Mouse (Mus musculus) liver, adult 2 months (tissue): Measurements from ENCODE around the gene Il18rap. TPM values are rescaled to one million over a fixed set of nuclear protein-coding genes. Genes with fewer than 3 reads are reported as not detected.
"Not testable (repeated sequence)": the region's sequence is repeated elsewhere in the genome, so short reads cannot be mapped to it uniquely, and the experiment has no call there.

ENCODE experiments used
- DNase-seq: peaks from one replicate; pipeline ENCODE4 v3.0.0-alpha.2; 2011; ENCODE audit warnings: low read depth, low spot score; ENCODE audit errors: extremely low read depth
- H3K27ac ChIP-seq: fragments of 200-500 bp; replicated peaks from 2 replicates; pipeline ENCODE4 v1.5.1; 2012; ENCODE audit warnings: low read depth, mild to moderate bottlenecking, control low read depth, inconsistent platforms, low read length; ENCODE audit not compliant: insufficient read depth
- H3K27me3 ChIP-seq: fragments of 200-500 bp; 2 replicates; pipeline ENCODE4 v1.6.1; 2012; ENCODE audit warnings: mild to moderate bottlenecking, moderate library complexity, low read length, inconsistent platforms; ENCODE audit not compliant: control insufficient read depth, insufficient read depth
- H3K36me3 ChIP-seq: fragments of 200-500 bp; 2 replicates; pipeline ENCODE4 v1.6.1; 2012; ENCODE audit warnings: low read length, inconsistent platforms; ENCODE audit not compliant: control insufficient read depth, insufficient read depth
- H3K4me1 ChIP-seq: fragments of 200-500 bp; 2 replicates; pipeline ENCODE4 v1.6.1; 2011; ENCODE audit warnings: low read length; ENCODE audit not compliant: control insufficient read depth, insufficient read depth
- H3K4me3 ChIP-seq: fragments of 200-500 bp; 2 replicates; pipeline ENCODE4 v1.5.1; 2011; ENCODE audit warnings: low read depth, mild to moderate bottlenecking, control low read depth, low read length, moderate library complexity; ENCODE audit not compliant: insufficient read depth
- H3K79me2 ChIP-seq: fragments of 200-500 bp; 2 replicates; pipeline ENCODE4 v1.6.1; 2012; ENCODE audit warnings: inconsistent platforms, mild to moderate bottlenecking, low read length, moderate library complexity; ENCODE audit not compliant: control insufficient read depth, insufficient read depth
- H3K9ac ChIP-seq: fragments of 200-500 bp; 2 replicates; pipeline ENCODE4 v1.6.1; 2012; ENCODE audit warnings: low read depth, mild to moderate bottlenecking, control low read depth, inconsistent platforms, low read length
- CTCF ChIP-seq: fragments of 200-500 bp; IDR thresholded peaks from 2 replicates; pipeline ENCODE4 v1.5.1; 2011; ENCODE audit warnings: low read depth, low read length, control low read depth
- POLR2A ChIP-seq: fragments of 200-500 bp; IDR thresholded peaks from 2 replicates; pipeline ENCODE4 v1.6.1; 2011; ENCODE audit warnings: low read length, control low read depth; ENCODE audit not compliant: insufficient read depth; ENCODE audit errors: extremely low read depth
- WGBS: fragments of 180-500 bp; shearing (Covaris S2); methylation state at CpG from one replicate; pipeline ENCODE4 v1.1.7; 2018; 5-methylcytosine and 5-hydroxymethylcytosine counted together
- polyA plus RNA-seq: library from polyadenylated mRNA; depleted of rRNA; stranded (reverse); fragments of >200 nt; gene quantifications from 2 replicates; pipeline ENCODE4 v1.2.3, GENCODE M21; 2012; rRNA removed
- total RNA-seq: library from RNA; depleted of rRNA; stranded (reverse); fragments of >200 nt; gene quantifications from 2 replicates; pipeline ENCODE4 v1.2.3, GENCODE M21; 2014; rRNA removed

Gene Il18rap
- total and polyA plus RNA-seq, 2 experiments: 0.05 to 0.09 TPM

DNA sequence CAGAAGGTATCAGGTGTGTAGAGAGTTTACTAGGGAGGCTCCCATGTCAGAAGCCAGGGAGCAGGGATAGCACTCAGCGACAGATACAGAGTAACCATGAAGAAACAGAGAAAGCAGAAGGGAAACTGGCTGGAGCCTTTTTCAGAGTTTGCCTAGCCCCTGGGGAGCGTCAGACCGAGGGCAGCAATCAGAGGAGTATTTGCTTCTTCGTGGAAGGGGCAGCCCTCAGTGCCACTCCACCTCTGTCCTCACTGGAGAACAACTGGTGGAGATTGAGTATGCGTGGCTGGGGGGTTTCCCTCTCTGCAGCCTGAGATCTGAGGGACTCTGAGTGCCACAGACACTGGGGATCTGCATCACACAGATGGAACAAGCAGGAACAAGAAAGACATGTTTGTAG, 82.7 kb downstream of the Il18rap start:
- Histone ChIP-seq H3K9ac (no peak overlapping the region), H3K27me3 (no peaks in the 10 kb centered on the region), H3K4me3 (no peak overlapping the region), H3K36me3 (no peaks in the 10 kb centered on the region), H3K27ac (no peak overlapping the region), H3K4me1 (no peaks in the 10 kb centered on the region), H3K79me2 (no peaks in the 10 kb centered on the region)
- WGBS: 44% methylated on average over 5 of the region's 5 CpGs
- no peak for DNase-seq
- TF ChIP-seq POLR2A: no peak
- TF ChIP-seq CTCF: no peak

DNA sequence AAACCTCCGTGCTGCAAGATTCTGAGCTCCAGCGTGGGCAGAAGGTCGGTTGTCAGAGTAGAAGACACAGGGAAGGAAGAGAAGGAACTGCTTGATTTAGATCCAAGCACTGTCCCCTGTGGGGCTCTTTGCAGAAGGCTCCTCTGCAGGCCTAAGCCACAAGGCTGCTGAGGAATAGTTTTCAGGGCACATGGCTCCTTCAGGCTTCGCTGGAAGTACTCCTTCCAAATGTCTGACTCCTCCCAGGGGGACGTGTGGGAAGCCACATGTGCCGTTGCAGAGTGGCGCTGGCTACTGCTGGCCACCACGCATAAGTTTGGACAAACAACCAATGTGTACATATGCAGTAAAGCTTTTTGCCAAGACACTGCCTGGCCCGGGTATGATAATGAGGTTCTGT, 84.5 kb downstream of the Il18rap start:
- not testable (repeated sequence) for H3K36me3 ChIP-seq, H3K9ac ChIP-seq, H3K4me1 ChIP-seq, DNase-seq, H3K4me3 ChIP-seq, H3K27me3 ChIP-seq, H3K27ac ChIP-seq, H3K79me2 ChIP-seq
- WGBS: 82% methylated on average over 9 of the region's 9 CpGs

DNA sequence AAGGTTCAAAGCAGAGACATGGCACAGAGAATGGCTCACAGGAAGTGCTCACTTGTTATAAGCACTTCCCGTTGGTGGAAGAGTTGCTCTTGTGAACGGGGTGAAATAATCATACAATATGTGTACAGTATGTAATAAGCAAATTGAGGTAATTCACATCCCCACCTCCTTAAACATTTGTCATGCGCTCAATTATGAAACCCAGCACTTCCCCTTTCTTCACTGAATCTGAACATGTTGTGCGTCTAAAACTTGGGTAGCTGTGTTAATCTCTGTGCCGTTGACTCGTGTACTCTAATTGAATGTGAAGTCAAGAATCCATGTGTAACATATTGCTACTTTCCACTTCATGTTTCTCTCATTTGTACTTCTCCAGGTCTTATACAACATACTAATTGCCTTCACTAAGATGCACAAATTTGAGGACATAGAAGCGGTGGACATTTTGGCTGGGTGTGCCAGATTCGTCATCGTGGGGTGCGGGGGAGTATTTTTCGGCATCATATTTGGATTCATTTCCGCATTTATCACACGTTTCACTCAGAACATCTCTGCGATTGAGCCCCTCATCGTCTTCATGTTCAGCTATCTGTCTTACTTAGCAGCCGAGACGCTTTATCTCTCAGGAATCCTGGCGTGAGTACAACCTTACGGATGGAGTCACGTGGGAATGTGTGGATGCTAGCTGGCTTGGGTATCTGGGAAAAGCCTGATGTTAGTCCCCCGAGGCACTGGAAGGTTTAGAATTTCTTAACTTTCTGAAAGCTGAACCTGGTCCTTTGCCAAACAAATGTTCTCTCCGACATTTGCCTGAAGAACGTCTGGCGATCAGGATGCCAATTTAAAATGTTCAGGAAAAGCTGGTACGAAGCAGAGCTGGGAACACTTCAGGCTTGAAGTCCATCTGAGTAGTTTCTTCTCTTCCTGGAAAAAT, 85.5 kb downstream of the Il18rap start:
- H3K36me3 ChIP-seq: no peaks in the 10 kb centered on the region
- H3K27ac ChIP-seq: no peak overlapping the region
- WGBS: 85% methylated on average over 25 of the region's 25 CpGs
- no peak overlapping the region for H3K9ac ChIP-seq
- H3K79me2 ChIP-seq: no peaks in the 10 kb centered on the region
- no peaks in the 10 kb centered on the region for H3K4me1 ChIP-seq
- H3K27me3 ChIP-seq: no peaks in the 10 kb centered on the region
- TF ChIP-seq POLR2A (no peak), CTCF (no peak)
- no peak for DNase-seq
- H3K4me3 ChIP-seq: no peak overlapping the region

Other genes with a start within 250 kb of the Il18rap start
- 0.37 and 0.40 TPM in 2 replicates for gene Il1rl2, start 190.8 kb upstream of the Il18rap start, total RNA-seq
- gene Il1rl2, start 190.8 kb upstream of the Il18rap start, polyA plus RNA-seq: 0.05 and 0.06 TPM in 2 replicates
- gene Il1rl1, start 85.8 kb upstream of the Il18rap start, total RNA-seq: under 0.01 and 0.07 TPM in 2 replicates
- gene Il1rl1, start 85.8 kb upstream of the Il18rap start, polyA plus RNA-seq: not detected in 2 replicates
- 0.20 and 0.28 TPM in 2 replicates for gene Il18r1, start 49.8 kb upstream of the Il18rap start, total RNA-seq
- gene Il18r1, start 49.8 kb upstream of the Il18rap start, polyA plus RNA-seq: 0.05 and 0.07 TPM in 2 replicates
- gene Slc9a4, start 64.7 kb downstream of the Il18rap start, total RNA-seq: 0.18 TPM in 1 of 2 replicates, not detected in the other
- gene Slc9a4, start 64.7 kb downstream of the Il18rap start, polyA plus RNA-seq: not detected in 2 replicates
- 0.18 TPM in 1 of 2 replicates, not detected in the other for gene Slc9a2, start 165.2 kb downstream of the Il18rap start, total RNA-seq
- 0.01 and 0.10 TPM in 2 replicates for gene Slc9a2, start 165.2 kb downstream of the Il18rap start, polyA plus RNA-seq